Mouse (Mus musculus): ENCODE measurements around the gene Anks3. TPM values are rescaled to one million over a fixed set of nuclear protein-coding genes. Genes with fewer than 3 reads are reported as not detected.

The Anks3 gene
- polyA plus RNA-seq, 1 experiment from 2014 or later, result 54.1 TPM

DNA sequence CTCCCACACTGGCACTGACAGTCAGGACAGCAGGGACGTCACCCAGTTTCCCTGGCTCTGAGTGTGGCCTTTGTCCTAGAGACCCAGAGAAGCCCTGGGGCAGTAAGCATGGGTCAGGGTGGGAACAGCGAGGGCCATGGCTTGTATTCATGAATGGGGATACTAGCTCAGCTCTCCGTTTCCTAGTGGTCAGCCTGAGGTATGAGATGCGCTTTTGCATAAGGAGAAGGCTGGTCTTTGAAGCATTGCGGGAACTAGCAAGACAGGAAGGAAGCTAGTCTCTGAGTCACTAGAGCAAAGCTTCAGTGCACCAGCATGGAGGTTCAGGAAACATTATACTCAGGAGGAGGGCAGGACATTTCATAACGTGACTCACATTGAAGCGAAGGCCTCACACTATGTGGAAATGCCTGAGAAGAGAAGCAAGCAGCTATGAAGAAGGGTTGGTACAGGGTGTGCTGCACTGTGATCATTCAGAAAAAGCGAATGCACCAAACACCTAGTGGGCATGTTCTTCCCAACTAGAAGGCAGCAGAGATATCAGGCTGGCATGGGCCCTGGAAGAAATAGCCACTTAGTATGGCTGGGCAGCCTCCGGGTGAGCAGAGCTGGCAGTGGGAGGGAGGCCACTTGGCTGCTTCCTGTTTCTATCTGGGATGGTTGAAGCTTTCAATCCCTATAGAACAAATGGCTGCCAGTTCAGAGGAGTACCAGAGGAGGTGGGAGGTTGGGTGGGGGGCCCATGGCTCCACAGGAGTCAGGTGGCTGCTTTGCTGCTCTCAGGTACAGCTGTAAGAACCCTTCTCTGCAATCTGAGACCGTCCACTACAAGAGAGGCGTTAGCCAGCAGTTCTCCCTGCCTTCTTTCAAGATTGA is 50.9 kb downstream of the Anks3 start:
- Histone ChIP-seq H3K27me3 (ENCODE audit: insufficient read depth, low read length) (no peaks in the 10 kb centered on the region), H3K36me3 (ENCODE audit: insufficient read depth, low read length) (peaks cover 38% of the 10 kb centered on the region), H3K4me3 (replicated peaks; ENCODE audit: low read depth, low read length) (no peak overlapping the region), H3K27ac (peak overlapping the region; percentile 88), H3K9ac (ENCODE audit: low read depth, low read length) (no peak overlapping the region), H3K4me1 (replicated peaks; ENCODE audit: insufficient read depth, low read length) (no peaks in the 10 kb centered on the region; the same call in 1 of the 2 replicates), H3K9me3 (replicated peaks; ENCODE audit: low read length) (no peaks in the 10 kb centered on the region), H3K4me2 (ENCODE audit: low read length) (peak overlapping the region; percentile 30; the same call in 1 of the 2 replicates)
- DNase-seq (ENCODE audit: low spot score) (peak; percentile 76), ATAC-seq (replicated peaks; ENCODE audit: low FRiP score, low read depth) (peak; percentile 62)
- no peak; the same call in 1 of the 2 replicates for TF ChIP-seq CTCF (IDR thresholded peaks at IDR 0.05; ENCODE audit: low read depth)
- 46% methylated on average over 11 of the region's 11 CpGs for WGBS

DNA sequence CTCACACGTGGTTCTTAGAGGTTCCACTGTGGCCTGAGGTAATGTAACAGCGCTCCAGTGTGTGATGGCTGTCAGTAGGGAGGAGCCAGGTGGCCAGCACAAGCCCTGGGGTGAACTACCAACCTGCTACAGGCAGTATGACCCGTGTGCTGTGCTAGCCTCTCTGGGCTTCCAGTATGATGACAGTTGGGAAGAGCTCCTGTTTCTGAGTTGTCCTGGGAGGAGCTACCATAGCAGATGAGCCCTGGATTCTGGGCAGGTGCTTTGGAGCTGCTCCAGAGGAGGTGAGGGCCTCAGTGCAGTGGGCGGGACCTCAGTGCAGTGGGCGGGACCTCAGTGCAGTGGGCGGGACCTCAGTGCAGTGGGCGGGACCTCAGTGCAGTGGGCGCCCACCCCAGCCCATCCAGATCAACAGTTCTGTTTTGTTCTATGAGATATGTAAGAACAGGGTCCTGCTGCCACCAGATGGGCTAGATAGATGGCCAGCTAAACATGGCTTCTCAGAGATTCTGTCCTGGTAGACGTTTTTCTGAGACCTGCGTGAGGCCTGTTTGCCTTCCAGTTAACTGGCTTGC is 51.8 kb downstream of the Anks3 start:
- Histone ChIP-seq H3K4me2 (ENCODE audit: low read length) (no peak overlapping the region), H3K9ac (ENCODE audit: low read depth, low read length) (no peak overlapping the region), H3K4me3 (replicated peaks; ENCODE audit: low read depth, low read length) (no peak overlapping the region), H3K27ac (peak overlapping the region; percentile 88; the same call in 1 of the 2 replicates), H3K9me3 (replicated peaks; ENCODE audit: low read length) (no peaks in the 10 kb centered on the region), H3K36me3 (ENCODE audit: insufficient read depth, low read length) (peaks cover 41% of the 10 kb centered on the region), H3K27me3 (ENCODE audit: insufficient read depth, low read length) (no peaks in the 10 kb centered on the region), H3K4me1 (replicated peaks; ENCODE audit: insufficient read depth, low read length) (no peaks in the 10 kb centered on the region; the same call in 1 of the 2 replicates)
- WGBS, result 81% methylated on average over 10 of the region's 10 CpGs
- no peak for ATAC-seq (replicated peaks; ENCODE audit: low FRiP score, low read depth)
- DNase-seq (ENCODE audit: low spot score), result no peak
- no peak for TF ChIP-seq CTCF (IDR thresholded peaks at IDR 0.05; ENCODE audit: low read depth)

DNA sequence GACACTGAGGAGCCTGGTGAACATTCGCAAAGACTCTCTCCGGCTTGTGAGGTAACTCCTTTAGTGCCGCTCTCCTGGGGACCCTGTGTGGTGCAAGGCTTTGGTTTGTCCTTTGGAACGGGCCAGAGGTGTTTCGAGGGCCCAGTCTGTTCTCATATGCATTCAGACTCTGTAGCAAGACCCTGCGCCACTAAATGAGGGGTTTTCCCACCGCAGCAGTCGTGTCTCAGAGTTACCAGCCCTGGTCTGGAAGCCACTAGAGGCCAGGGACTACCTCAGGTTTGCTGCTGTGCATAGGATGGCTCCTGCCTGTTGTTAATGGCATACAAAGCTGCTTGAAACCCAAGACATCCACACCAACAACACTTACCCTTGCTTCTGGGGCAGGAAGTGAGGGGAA is 53.2 kb downstream of the Anks3 start:
- no peak for ATAC-seq (replicated peaks; ENCODE audit: low FRiP score, low read depth)
- Histone ChIP-seq H3K27me3 (ENCODE audit: insufficient read depth, low read length) (no peaks in the 10 kb centered on the region), H3K4me1 (replicated peaks; ENCODE audit: insufficient read depth, low read length) (no peaks in the 10 kb centered on the region; the same call in 1 of the 2 replicates), H3K36me3 (ENCODE audit: insufficient read depth, low read length) (peaks cover 37% of the 10 kb centered on the region), H3K4me2 (ENCODE audit: low read length) (no peak overlapping the region), H3K4me3 (replicated peaks; ENCODE audit: low read depth, low read length) (no peak overlapping the region), H3K27ac (no peak overlapping the region), H3K9me3 (replicated peaks; ENCODE audit: low read length) (no peaks in the 10 kb centered on the region), H3K9ac (ENCODE audit: low read depth, low read length) (no peak overlapping the region)
- no peak for DNase-seq (ENCODE audit: low spot score)
- WGBS, result 93% methylated on average over 8 of the region's 8 CpGs
- TF ChIP-seq CTCF (IDR thresholded peaks at IDR 0.05; ENCODE audit: low read depth), result no peak

DNA sequence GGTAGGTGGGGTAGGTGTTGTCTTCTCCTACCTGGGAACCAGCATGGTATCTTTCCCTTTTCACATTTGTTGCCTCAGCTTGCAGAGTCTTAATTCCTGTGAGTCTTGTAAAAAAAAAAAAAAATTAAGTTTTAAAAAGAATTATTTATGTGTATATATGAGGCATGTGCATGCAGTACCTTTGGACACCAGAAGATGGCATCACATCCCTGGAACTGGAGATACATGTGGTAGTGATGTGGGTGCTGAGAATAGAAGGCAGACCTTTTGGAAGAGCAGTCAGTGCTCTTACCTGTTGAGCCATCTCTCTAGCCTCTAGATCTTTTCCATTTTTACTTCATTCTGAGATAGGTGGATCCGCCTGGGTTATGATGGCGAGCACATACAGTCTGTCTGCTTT is 54.3 kb downstream of the Anks3 start:
- Histone ChIP-seq H3K4me1 (replicated peaks; ENCODE audit: insufficient read depth, low read length) (no peaks in the 10 kb centered on the region; the same call in 1 of the 2 replicates), H3K27ac (no peak overlapping the region), H3K27me3 (ENCODE audit: insufficient read depth, low read length) (no peaks in the 10 kb centered on the region), H3K9me3 (replicated peaks; ENCODE audit: low read length) (no peaks in the 10 kb centered on the region), H3K4me3 (replicated peaks; ENCODE audit: low read depth, low read length) (no peak overlapping the region), H3K9ac (ENCODE audit: low read depth, low read length) (no peak overlapping the region), H3K4me2 (ENCODE audit: low read length) (no peak overlapping the region), H3K36me3 (ENCODE audit: insufficient read depth, low read length) (peaks cover 31% of the 10 kb centered on the region)
- peak; percentile 57; the same call in 1 of the 2 replicates for TF ChIP-seq CTCF (IDR thresholded peaks at IDR 0.05; ENCODE audit: low read depth)
- DNase-seq (ENCODE audit: low spot score) (no peak), ATAC-seq (replicated peaks; ENCODE audit: low FRiP score, low read depth) (no peak)
- 98% methylated on average over 2 of the region's 2 CpGs for WGBS

DNA sequence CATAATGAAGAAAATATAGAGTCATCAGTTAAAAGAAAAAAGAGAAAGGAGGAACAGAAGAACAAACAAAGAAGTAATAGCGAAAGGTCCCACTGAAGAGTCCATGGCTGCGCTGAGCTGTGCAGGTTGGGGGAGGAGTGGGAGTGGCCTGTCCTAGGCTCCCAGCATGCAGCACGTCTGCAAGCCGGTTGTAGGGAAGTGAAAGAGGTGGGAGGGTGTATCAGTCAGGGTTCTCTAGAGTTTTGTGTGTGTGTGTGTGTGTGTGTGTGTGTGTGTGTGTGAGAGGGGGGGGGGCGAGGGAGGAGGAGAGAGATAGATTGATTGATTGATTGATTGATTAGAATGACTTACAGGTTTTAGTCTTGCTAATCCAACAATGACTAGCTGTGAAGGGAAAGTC is 56.0 kb downstream of the Anks3 start:
- ATAC-seq (replicated peaks; ENCODE audit: low FRiP score, low read depth) (no peak), DNase-seq (ENCODE audit: low spot score) (no peak)
- 0 out of 2 replicates have a peak, but pooled peaks cover 5% of the 10 kb centered on the region for H3K4me1 ChIP-seq (replicated peaks; ENCODE audit: insufficient read depth, low read length)
- no peak overlapping the region for H3K27ac ChIP-seq
- no peak for TF ChIP-seq CTCF (IDR thresholded peaks at IDR 0.05; ENCODE audit: low read depth)
- no peak overlapping the region for H3K4me3 ChIP-seq (replicated peaks; ENCODE audit: low read depth, low read length)
- no peaks in the 10 kb centered on the region for H3K9me3 ChIP-seq (replicated peaks; ENCODE audit: low read length)
- no peak overlapping the region for H3K9ac ChIP-seq (ENCODE audit: low read depth, low read length)
- H3K27me3 ChIP-seq (ENCODE audit: insufficient read depth, low read length), result no peaks in the 10 kb centered on the region
- no peak overlapping the region for H3K4me2 ChIP-seq (ENCODE audit: low read length)
- 54% methylated on average over 4 of the region's 5 CpGs for WGBS
- H3K36me3 ChIP-seq (ENCODE audit: insufficient read depth, low read length), result peaks cover 31% of the 10 kb centered on the region

DNA sequence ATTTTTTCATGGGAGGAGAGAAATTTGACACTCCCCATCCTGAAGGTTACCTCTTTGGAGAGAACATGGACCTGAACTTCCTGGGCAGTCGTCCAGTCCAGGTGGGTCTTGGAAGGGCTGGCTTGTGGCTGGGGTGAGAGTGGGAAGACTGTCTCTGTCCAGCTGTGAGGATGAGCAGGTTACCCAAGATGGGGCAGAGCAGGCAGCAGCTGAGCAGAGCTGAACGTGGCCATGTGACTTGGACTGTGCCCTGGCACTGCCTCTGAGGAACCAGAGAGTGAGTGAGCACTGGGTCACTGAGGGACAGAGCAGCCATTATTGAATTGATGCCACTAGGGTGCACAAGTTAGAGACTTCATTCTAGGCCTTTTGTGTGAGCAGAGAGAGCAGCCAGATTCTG is 56.6 kb downstream of the Anks3 start:
- H3K9ac ChIP-seq (ENCODE audit: low read depth, low read length), result no peak overlapping the region
- WGBS, result 61% methylated on average over 2 of the region's 2 CpGs
- ATAC-seq (replicated peaks; ENCODE audit: low FRiP score, low read depth) (no peak), DNase-seq (ENCODE audit: low spot score) (no peak)
- H3K4me2 ChIP-seq (ENCODE audit: low read length), result no peak overlapping the region
- no peak for TF ChIP-seq CTCF (IDR thresholded peaks at IDR 0.05; ENCODE audit: low read depth)
- H3K27ac ChIP-seq, result no peak overlapping the region
- H3K4me3 ChIP-seq (replicated peaks; ENCODE audit: low read depth, low read length), result no peak overlapping the region
- H3K27me3 ChIP-seq (ENCODE audit: insufficient read depth, low read length), result no peaks in the 10 kb centered on the region
- peaks cover 31% of the 10 kb centered on the region for H3K36me3 ChIP-seq (ENCODE audit: insufficient read depth, low read length)
- H3K9me3 ChIP-seq (replicated peaks; ENCODE audit: low read length), result no peaks in the 10 kb centered on the region
- H3K4me1 ChIP-seq (replicated peaks; ENCODE audit: insufficient read depth, low read length), result 0 out of 2 replicates have a peak, but pooled peaks cover 5% of the 10 kb centered on the region
